7 mouse cellular contexts compared by ENCODE assay signal in the genomic region with DNA sequence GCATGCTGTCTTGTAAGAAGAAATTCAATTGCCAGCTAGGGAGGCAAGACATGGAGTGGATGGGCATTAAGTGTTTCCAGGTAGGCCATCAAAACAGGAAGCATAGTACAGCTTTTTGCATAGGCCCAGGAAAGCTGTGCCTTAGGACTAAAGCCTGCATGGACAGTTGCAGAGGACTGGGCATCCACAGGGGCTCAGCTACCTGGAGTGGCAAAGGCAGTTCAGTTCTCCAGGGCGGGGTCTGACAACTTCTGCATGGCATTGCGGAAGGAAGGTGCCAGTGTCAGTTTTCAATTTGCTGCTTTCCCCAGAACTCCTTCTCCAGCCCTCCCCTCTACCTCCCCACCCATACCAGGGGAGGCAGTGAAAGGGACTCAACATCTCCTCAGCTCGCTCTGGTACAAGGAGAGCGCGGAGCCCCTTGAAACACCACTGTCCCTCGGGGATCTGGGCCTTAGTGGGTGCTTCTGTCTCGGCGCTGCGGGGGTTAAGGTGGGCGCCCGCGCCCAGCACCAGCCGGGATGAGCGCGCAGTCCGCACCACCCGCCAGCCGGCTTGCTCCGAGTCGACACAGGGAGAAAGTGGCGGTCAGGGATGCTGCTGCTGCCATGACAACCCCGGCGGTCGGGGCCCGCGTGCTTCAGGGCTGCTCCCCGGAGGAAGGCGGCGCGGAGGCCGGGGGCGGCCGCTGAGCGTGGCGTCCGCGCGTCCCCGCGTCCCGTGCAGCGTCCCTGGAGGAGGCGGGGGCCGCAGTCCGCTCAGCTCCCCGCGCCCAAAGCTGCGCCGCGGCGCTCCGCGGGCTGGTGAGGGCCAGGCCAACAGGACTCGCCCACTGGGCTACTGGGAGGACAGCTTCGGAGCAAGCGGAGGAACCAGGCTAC.
A peak's percentile ranks its signal among the peaks of the same experiment; 100 is the strongest.
DNase-seq lines count a peak whose midpoint lies in the region; ATAC-seq and TF ChIP-seq lines count a peak whose summit lies in the region.

No protein-coding gene starts in this region.

- 2% methylated on average over 41 of the region's 56 CpGs for WGBS in heart, embryonic 15.5 days

- no peak for TF ChIP-seq CTCF in ES-Bruce4 (IDR thresholded peaks at IDR 0.05; ENCODE audit: low read depth, low read length)

- H3K27ac ChIP-seq in ES-Bruce4 (ENCODE audit: insufficient read depth, low read length) = no peak overlapping the region
- H3K27ac ChIP-seq in heart, embryonic 15.5 days = no peak overlapping the region

- peak; percentile 56 for DNase-seq in ZHBTc4 (ENCODE audit: low read depth, low spot score)
- peak; percentile 72 for DNase-seq in embryo, embryonic 9.5 days (ENCODE audit: extremely low spot score)
- DNase-seq in left cerebral cortex, postnatal 14 days (ENCODE audit: low spot score in 2 of 2) = peak; percentile 58 to 69
- DNase-seq in neural tube, embryonic 10.5 days (ENCODE audit: extremely low spot score, low spot score) = peak; percentile 72

- H3K4me3 ChIP-seq in ES-Bruce4 (ENCODE audit: low read depth, low read length) = peak overlapping the region; percentile 16
- peak overlapping the region; percentile 61 for H3K4me3 ChIP-seq in heart, embryonic 15.5 days

- H3K36me3 ChIP-seq in ES-Bruce4 (ENCODE audit: control insufficient read depth, insufficient read depth, low read length, poor library complexity, severe bottlenecking) = no peaks in the 10 kb centered on the region
- H3K36me3 ChIP-seq in heart, embryonic 15.5 days = no peaks in the 10 kb centered on the region

- intact Hi-C loops in left cerebral cortex, postnatal 14 days (cut with DNase I) = loop anchor here (5.0 kb wide), 1 partner anchor 141 kb away; no protein-coding TSS in a partner anchor

- no peaks in the 10 kb centered on the region for H3K9me3 ChIP-seq in ES-Bruce4 (replicated peaks; ENCODE audit: control insufficient read depth, insufficient read depth, low read length, poor library complexity, severe bottlenecking)
- H3K9me3 ChIP-seq in heart, embryonic 15.5 days (replicated peaks) = no peaks in the 10 kb centered on the region

- H3K4me2 ChIP-seq in heart, embryonic 15.5 days = peak overlapping the region; percentile 98

- TF ChIP-seq EP300 in ES-Bruce4 (IDR thresholded peaks at IDR 0.05; ENCODE audit: insufficient read depth, low read depth, low read length) = no peak

- peak overlapping the region; percentile 31; the same call in 1 of the 2 replicates for H3K9ac ChIP-seq in ES-Bruce4 (ENCODE audit: low read depth, poor library complexity, severe bottlenecking)
- 0 out of 2 replicates have a peak overlapping the region, but pooled peaks have one; percentile 36 for H3K9ac ChIP-seq in heart, embryonic 15.5 days

- peaks cover 6% of the 10 kb centered on the region for H3K27me3 ChIP-seq in ES-Bruce4 (ENCODE audit: control insufficient read depth, insufficient read depth, low read length, poor library complexity, severe bottlenecking)
- peaks cover 43% of the 10 kb centered on the region for H3K27me3 ChIP-seq in heart, embryonic 15.5 days

- no peak for TF ChIP-seq POLR2A in ES-Bruce4 (IDR thresholded peaks at IDR 0.05; ENCODE audit: insufficient read depth, low read length)

- ATAC-seq in heart, embryonic 15.5 days (replicated peaks; ENCODE audit: insufficient number of reproducible peaks, insufficient read depth, low FRiP score, low read depth) = peak; percentile 31; the same call in 1 of the 2 replicates
- ATAC-seq in activated CD4-positive, CD25-positive, alpha-beta regulatory T cell, adult 4 months = no peak

- H3K4me1 ChIP-seq in ES-Bruce4 (ENCODE audit: control insufficient read depth, insufficient read depth, low read length) = no peaks in the 10 kb centered on the region
- H3K4me1 ChIP-seq in heart, embryonic 15.5 days (replicated peaks) = peaks cover 10% of the 10 kb centered on the region
